Mouse (Mus musculus): ENCODE results near the gene Adgrl1. TPM values are rescaled to one million over a fixed set of nuclear protein-coding genes. Genes with fewer than 3 reads are reported as not detected.
A peak's percentile ranks its signal among the peaks of the same experiment; 100 is the strongest.
"Not testable (repeated sequence)": the region's sequence is repeated elsewhere in the genome, so short reads cannot be mapped to it uniquely, and the experiment has no call there.

Gene Adgrl1
- total and polyA plus RNA-seq, 3 experiments: 21.7 to 35.3 TPM; not detected in 1

DNA sequence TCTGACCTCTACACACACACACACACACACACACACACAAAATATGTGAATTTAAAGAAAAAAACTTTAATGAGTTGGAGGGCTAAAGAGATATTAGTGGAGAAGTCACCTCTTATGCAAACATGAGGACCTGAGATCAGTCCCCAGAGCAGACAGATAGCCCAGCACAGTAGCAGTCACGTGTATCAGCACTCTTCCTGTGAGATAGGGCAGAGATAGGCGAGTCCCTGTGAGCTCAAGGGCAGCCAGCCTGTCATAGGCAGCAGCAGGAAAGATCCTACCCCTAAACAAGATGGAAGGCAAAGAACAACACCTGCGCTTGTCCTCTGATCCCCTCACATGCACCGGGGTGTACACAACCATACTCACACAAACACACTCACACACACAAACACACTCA is 82.5 kb downstream of the Adgrl1 start (continued):
- TF ChIP-seq BHLHE40 (IDR thresholded peaks at IDR 0.05; ENCODE audit: borderline replicate concordance, low read depth, low read length): 0 out of 2 replicates have a peak, but pooled peaks have one; percentile 17
- TF ChIP-seq EP300 (IDR thresholded peaks at IDR 0.05; ENCODE audit: low read depth in 1 of 2, low read length in 2 of 2): peak; percentile 42 to 43; a peak in 2 of 4 replicates
- no peak for TF ChIP-seq POLR2A (IDR thresholded peaks at IDR 0.05; ENCODE audit: control insufficient read depth in 1 of 2, insufficient read depth in 1 of 2, low read depth in 1 of 2, low read length in 2 of 2, poor library complexity in 1 of 2)
- no peak for TF ChIP-seq TAL1 (IDR thresholded peaks at IDR 0.05; ENCODE audit: low read length)
- peak; percentile 70 for TF ChIP-seq MAX (IDR thresholded peaks at IDR 0.05; ENCODE audit: low read length)
- TF ChIP-seq TCF12 (IDR thresholded peaks at IDR 0.05; ENCODE audit: low read depth, low read length): no peak; the same call in 1 of the 2 replicates
- TF ChIP-seq ZC3H11A (IDR thresholded peaks at IDR 0.05; ENCODE audit: low read depth, low read length): no peak
- peak; percentile 76 for TF ChIP-seq USF1 (IDR thresholded peaks at IDR 0.05; ENCODE audit: low read depth, low read length)
- no peak for TF ChIP-seq ELF1 (IDR thresholded peaks at IDR 0.05; ENCODE audit: low read depth, low read length)
- TF ChIP-seq TBP (IDR thresholded peaks at IDR 0.05; ENCODE audit: low read depth, low read length): no peak
- no peak for TF ChIP-seq ZMIZ1 (IDR thresholded peaks at IDR 0.05; ENCODE audit: low read depth, low read length)
- TF ChIP-seq MAFK (IDR thresholded peaks at IDR 0.05; ENCODE audit: borderline replicate concordance, low read depth, low read length): no peak
- no peak for TF ChIP-seq KAT2A (conservative IDR thresholded peaks at IDR 0.05; ENCODE audit: low read depth, low read length)
- TF ChIP-seq SMC3 (IDR thresholded peaks at IDR 0.05; ENCODE audit: low read depth, low read length): no peak
- no peak for TF ChIP-seq POLR2AphosphoS5 (IDR thresholded peaks at IDR 0.05; ENCODE audit: borderline replicate concordance, low read depth, low read length)
- no peak for TF ChIP-seq MEF2A (IDR thresholded peaks at IDR 0.05; ENCODE audit: extremely low read depth, insufficient replicate concordance, low read depth, low read length, poor library complexity, severe bottlenecking)
- TF ChIP-seq MYC (IDR thresholded peaks at IDR 0.05; ENCODE audit: low read depth, low read length): 0 out of 2 replicates have a peak, but pooled peaks have one; percentile 48

DNA sequence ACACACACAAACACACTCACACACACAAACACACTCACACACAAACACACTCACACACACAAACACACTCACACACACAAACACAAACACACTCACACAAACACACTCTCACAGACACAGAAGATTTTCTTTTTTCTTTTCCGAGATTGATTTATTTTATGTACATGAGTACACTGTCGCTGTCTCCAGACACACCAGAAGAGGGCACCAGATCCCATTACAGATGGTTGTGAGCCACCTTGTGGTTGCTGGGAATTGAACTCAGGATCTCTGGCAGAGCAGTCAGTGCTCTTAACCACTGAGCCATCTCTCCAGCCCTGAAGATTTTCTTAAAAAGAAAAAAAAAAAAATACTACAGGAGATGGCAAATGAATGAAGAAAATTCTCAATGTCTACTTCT is 83.3 kb downstream of the Adgrl1 start:
- not testable (repeated sequence) for H3K79me2 ChIP-seq (ENCODE audit: control insufficient read depth, insufficient read depth, low read length, poor library complexity); H3K9ac ChIP-seq (ENCODE audit: control insufficient read depth, low read depth, low read length, poor library complexity, severe bottlenecking); DNase-seq (ENCODE audit: low read depth, low spot score); H3K9me3 ChIP-seq (replicated peaks; ENCODE audit: insufficient read depth, low read length); H3K27ac ChIP-seq (ENCODE audit: control insufficient read depth, low read depth, low read length); H3K27me3 ChIP-seq (ENCODE audit: control insufficient read depth in 1 of 2, insufficient read depth in 2 of 2, low read length in 2 of 2); H3K36me3 ChIP-seq (ENCODE audit: control insufficient read depth in 1 of 2, insufficient read depth in 2 of 2, low read length in 2 of 2); H3K4me3 ChIP-seq (ENCODE audit: control insufficient read depth in 1 of 2, insufficient read depth in 1 of 2, low read depth in 2 of 2, low read length in 2 of 2)
- H3K4me1 ChIP-seq (ENCODE audit: control insufficient read depth in 1 of 2, insufficient read depth in 2 of 2, low read length in 2 of 2): peaks cover 8 to 11% of the 10 kb centered on the region in 2 experiments
- peak in 1 of 3 experiments; percentile 41; a peak in 2 of 6 replicates for TF ChIP-seq CTCF (IDR thresholded peaks at IDR 0.05 in 2 of 3, conservative IDR thresholded peaks at IDR 0.05 in 1 of 3; ENCODE audit: control insufficient read depth in 1 of 3, insufficient read depth in 1 of 3, low read depth in 2 of 3, low read length in 3 of 3, poor library complexity in 1 of 3, severe bottlenecking in 1 of 3)

DNA sequence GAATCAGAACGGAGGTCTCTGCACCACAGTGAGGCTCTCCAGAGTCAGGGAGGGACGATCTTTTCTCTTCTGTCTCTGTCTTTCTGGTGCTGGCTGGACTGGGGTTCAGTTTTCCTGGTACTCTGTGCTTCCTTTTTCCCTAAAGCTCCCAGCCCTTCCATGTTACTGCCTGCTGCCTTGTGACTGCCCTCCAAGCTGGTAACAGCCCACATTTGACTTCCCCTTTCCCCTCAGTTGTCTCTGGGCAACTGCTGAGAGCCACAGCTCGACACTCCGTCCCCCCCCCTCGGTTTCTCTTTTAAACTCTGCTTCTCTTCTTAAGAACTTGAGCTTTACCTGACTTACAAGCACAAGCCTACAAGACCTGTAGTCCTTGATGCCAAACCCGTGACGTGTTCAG is 89.3 kb downstream of the Adgrl1 start:
- Histone ChIP-seq H3K27ac (ENCODE audit: control insufficient read depth, low read depth, low read length) (peak overlapping the region; percentile 32; the same call in 1 of the 2 replicates), H3K9ac (ENCODE audit: control insufficient read depth, low read depth, low read length, poor library complexity, severe bottlenecking) (peak overlapping the region; percentile 37), H3K27me3 (ENCODE audit: control insufficient read depth in 1 of 2, insufficient read depth in 2 of 2, low read length in 2 of 2) (no peaks in the 10 kb centered on the region), H3K4me3 (ENCODE audit: control insufficient read depth in 1 of 2, insufficient read depth in 1 of 2, low read depth in 2 of 2, low read length in 2 of 2) (peak overlapping the region in 1 of 2 experiments; percentile 46; a peak in 2 of 4 replicates), H3K4me1 (ENCODE audit: control insufficient read depth in 1 of 2, insufficient read depth in 2 of 2, low read length in 2 of 2) (peaks cover 6 to 12% of the 10 kb centered on the region in 2 experiments), H3K9me3 (replicated peaks; ENCODE audit: insufficient read depth, low read length) (no peaks in the 10 kb centered on the region), H3K36me3 (ENCODE audit: control insufficient read depth in 1 of 2, insufficient read depth in 2 of 2, low read length in 2 of 2) (peaks cover 2 to 10% of the 10 kb centered on the region in 2 experiments), H3K79me2 (ENCODE audit: control insufficient read depth, insufficient read depth, low read length, poor library complexity) (no peaks in the 10 kb centered on the region)
- 0 out of 2 replicates have a peak, but pooled peaks have one; percentile 58 for TF ChIP-seq MAZ (IDR thresholded peaks at IDR 0.05; ENCODE audit: low read depth, low read length)
- no peak for TF ChIP-seq CTCF (IDR thresholded peaks at IDR 0.05 in 2 of 3, conservative IDR thresholded peaks at IDR 0.05 in 1 of 3; ENCODE audit: control insufficient read depth in 1 of 3, insufficient read depth in 1 of 3, low read depth in 2 of 3, low read length in 3 of 3, poor library complexity in 1 of 3, severe bottlenecking in 1 of 3)
- peak; percentile 78 for DNase-seq (ENCODE audit: low read depth, low spot score)

Measured in MEL (cell line).